Mouse (Mus musculus) kidney, adult 2 months (tissue): ENCODE data around the gene Rbbp9.

Experiments
- CTCF ChIP-seq: fragments of 200-500 bp; conservative IDR thresholded peaks from 2 replicates; pipeline ENCODE4 v1.5.1; 2011; ENCODE audit warnings: low read depth, mild to moderate bottlenecking, control low read depth, low read length, moderate library complexity, mixed read lengths; ENCODE audit not compliant: insufficient read depth, insufficient read length
- POLR2A ChIP-seq: fragments of 200-500 bp; IDR thresholded peaks from one replicate; pipeline ENCODE4 v1.6.1; 2011; ENCODE audit warnings: low read depth, low read length, control low read depth

DNA sequence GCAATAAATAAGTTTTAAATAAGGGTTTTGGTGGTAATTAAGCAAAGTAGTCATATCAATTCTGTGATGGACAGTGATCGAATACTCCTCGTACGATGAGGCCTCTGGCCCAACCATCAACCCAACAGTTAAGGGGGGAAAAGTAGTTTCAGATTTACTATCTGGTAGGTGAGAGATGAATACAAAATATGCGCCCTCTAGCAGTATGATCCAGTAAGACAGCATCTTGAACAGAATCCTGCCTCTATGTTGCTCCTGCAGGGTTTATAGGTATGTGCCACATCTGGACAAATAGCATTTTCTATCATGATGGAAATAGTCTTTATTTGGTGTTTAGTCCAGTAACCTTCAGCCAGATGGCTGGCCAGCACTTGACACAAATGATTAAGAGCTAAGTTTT, 9.4 kb downstream of the Rbbp9 start:
- no peak for TF ChIP-seq CTCF
- TF ChIP-seq POLR2A: no peak
